Comparison of ENCODE assay signal across 7 mouse cellular contexts in the genomic region with DNA sequence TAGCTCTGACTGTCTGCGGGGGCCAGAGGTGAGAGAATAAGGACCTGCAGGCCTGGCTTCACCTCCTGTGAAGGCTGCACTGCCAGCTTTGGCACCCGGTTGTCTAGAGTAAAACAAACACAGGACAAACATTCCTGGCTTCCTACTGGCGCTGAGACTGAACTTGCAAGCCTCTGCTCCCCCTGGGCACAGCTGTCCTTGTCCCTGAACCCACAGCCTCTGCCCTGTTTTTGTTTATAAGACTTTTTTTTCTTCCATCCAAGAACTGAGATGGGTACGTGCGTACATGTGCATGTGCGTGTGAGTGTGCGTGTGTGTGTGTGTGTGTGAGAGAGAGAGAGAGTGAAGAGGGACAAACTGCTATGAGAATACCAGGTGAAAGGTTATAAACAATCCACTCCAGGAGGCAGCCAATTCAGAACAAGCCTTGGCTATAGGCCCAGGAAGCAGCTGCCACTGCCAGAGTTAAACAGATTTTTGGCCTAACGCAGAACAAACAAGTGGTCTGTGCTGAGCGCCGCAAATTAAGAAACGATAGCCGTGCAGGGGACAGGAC. TPM values are rescaled to one million over a fixed set of nuclear protein-coding genes. Genes with fewer than 3 reads are reported as not detected.
DNase-seq lines count a peak whose midpoint lies in the region; ATAC-seq lines count a peak whose summit lies in the region.

No protein-coding gene starts in this region.

- no peaks in the 10 kb centered on the region for H3K9me3 ChIP-seq in forebrain, embryonic 14.5 days (replicated peaks; ENCODE audit: control insufficient read depth, low read length)
- no peaks in the 10 kb centered on the region for H3K9me3 ChIP-seq in midbrain, embryonic 13.5 days

- peak overlapping the region; percentile 25; the same call in 1 of the 2 replicates for H3K9ac ChIP-seq in forebrain, embryonic 14.5 days (ENCODE audit: low read length)
- H3K9ac ChIP-seq in midbrain, embryonic 13.5 days (replicated peaks) = peak overlapping the region; percentile 28; the same call in 1 of the 2 replicates

- 0 out of 2 replicates have a peak overlapping the region, but pooled peaks have one; percentile 9 for H3K4me2 ChIP-seq in forebrain, embryonic 14.5 days (ENCODE audit: low read length)
- H3K4me2 ChIP-seq in midbrain, embryonic 13.5 days (replicated peaks) = 0 out of 2 replicates have a peak overlapping the region, but pooled peaks have one; percentile 2

- peak overlapping the region; percentile 70 for H3K27ac ChIP-seq in forebrain, embryonic 14.5 days (ENCODE audit: low read depth, low read length)
- H3K27ac ChIP-seq in midbrain, embryonic 13.5 days = peak overlapping the region; percentile 65

- no peaks in the 10 kb centered on the region for H3K27me3 ChIP-seq in forebrain, embryonic 14.5 days (replicated peaks; ENCODE audit: control insufficient read depth, insufficient read depth, low read length)
- no peaks in the 10 kb centered on the region for H3K27me3 ChIP-seq in midbrain, embryonic 13.5 days

- 16% methylated on average over 12 of the region's 12 CpGs for WGBS in forebrain, embryonic 14.5 days
- WGBS in midbrain, embryonic 13.5 days = 48% methylated on average over 12 of the region's 12 CpGs

- no peak overlapping the region for H3K4me3 ChIP-seq in forebrain, embryonic 14.5 days (ENCODE audit: low read depth, low read length)
- no peak overlapping the region for H3K4me3 ChIP-seq in midbrain, embryonic 13.5 days (replicated peaks)

- H3K4me1 ChIP-seq in forebrain, embryonic 14.5 days (ENCODE audit: control insufficient read depth, insufficient read depth, low read length) = peaks cover 30% of the 10 kb centered on the region
- peaks cover 37% of the 10 kb centered on the region for H3K4me1 ChIP-seq in midbrain, embryonic 13.5 days (replicated peaks)

- peaks cover 8% of the 10 kb centered on the region for H3K36me3 ChIP-seq in forebrain, embryonic 14.5 days (ENCODE audit: control insufficient read depth, insufficient read depth, low read length)
- H3K36me3 ChIP-seq in midbrain, embryonic 13.5 days = peaks cover 7% of the 10 kb centered on the region

- peak; percentile 11; the same call in 1 of the 2 replicates for ATAC-seq in forebrain, embryonic 14.5 days
- peak; percentile 22 for ATAC-seq in midbrain, embryonic 13.5 days

- peak; percentile 77 for DNase-seq in 3T3-L1 (ENCODE audit: low read depth, low spot score)
- peak; percentile 48 for DNase-seq in CD4-positive helper T cell, adult 2 months (ENCODE audit: low read depth, low spot score)
- DNase-seq in forebrain, embryonic 14.5 days (ENCODE audit: low spot score) = peak; percentile 83
- DNase-seq in heart, postnatal 4 days = peak; percentile 90
- peak; percentile 68 to 71 for DNase-seq in layer of hippocampus, postnatal 10 days (ENCODE audit: low spot score in 2 of 2)
- DNase-seq in frontal cortex, postnatal 36 days (ENCODE audit: low spot score in 2 of 2) = no peak

RNA-seq across cellular contexts. Expression of gene Txnip, which starts 2.6 kb away (rescaled TPM):
- 60.7 and 79.0 TPM in 2 replicates for polyA plus RNA-seq in forebrain, embryonic 14.5 days (2014; fragmentation: Nextera tagmentation; extraction: Ambion mirVana)
- total RNA-seq in heart, postnatal 4 days (2021) = 100 to 1,000 TPM; 286 to 331 TPM
- total RNA-seq in layer of hippocampus, postnatal 10 days (2021) = 10 to 100 TPM; 36.5 to 46.1 TPM
- 52.2 and 57.6 TPM in 2 replicates for polyA plus RNA-seq in midbrain, embryonic 13.5 days (2015; fragmentation: Nextera tagmentation; extraction: Ambion mirVana)

RNA-seq across cellular contexts. Expression of gene Gm16253, which starts 21.7 kb away (rescaled TPM):
- polyA plus RNA-seq in forebrain, embryonic 14.5 days (2014; fragmentation: Nextera tagmentation; extraction: Ambion mirVana) = 0.45 TPM in 1 of 2 replicates, not detected in the other
- 1 to 10 TPM; 2.5 to 2.9 TPM for total RNA-seq in heart, postnatal 4 days (2021)
- not detected for total RNA-seq in layer of hippocampus, postnatal 10 days (2021)
- polyA plus RNA-seq in midbrain, embryonic 13.5 days (2015; fragmentation: Nextera tagmentation; extraction: Ambion mirVana) = 0.81 and 1.7 TPM in 2 replicates

RNA-seq across cellular contexts. Expression of gene Hfe2, which starts 30.1 kb away (rescaled TPM):
- polyA plus RNA-seq in forebrain, embryonic 14.5 days (2014; fragmentation: Nextera tagmentation; extraction: Ambion mirVana) = 0.41 and 0.52 TPM in 2 replicates
- 10 to 100 TPM; 95.6 to 97.0 TPM for total RNA-seq in heart, postnatal 4 days (2021)
- total RNA-seq in layer of hippocampus, postnatal 10 days (2021) = under 1 TPM; 0.41 to 0.49 TPM
- 0.62 and 0.76 TPM in 2 replicates for polyA plus RNA-seq in midbrain, embryonic 13.5 days (2015; fragmentation: Nextera tagmentation; extraction: Ambion mirVana)

RNA-seq across cellular contexts. Expression of gene Polr3gl, which starts 38.9 kb away (rescaled TPM):
- 8.0 and 8.2 TPM in 2 replicates for polyA plus RNA-seq in forebrain, embryonic 14.5 days (2014; fragmentation: Nextera tagmentation; extraction: Ambion mirVana)
- 10 to 100 TPM; 20.4 to 24.0 TPM for total RNA-seq in heart, postnatal 4 days (2021)
- total RNA-seq in layer of hippocampus, postnatal 10 days (2021) = 10 to 100 TPM; 27.5 to 28.6 TPM
- polyA plus RNA-seq in midbrain, embryonic 13.5 days (2015; fragmentation: Nextera tagmentation; extraction: Ambion mirVana) = 41.1 and 42.0 TPM in 2 replicates

RNA-seq across cellular contexts. Expression of gene Ankrd34a, which starts 41.3 kb away (rescaled TPM):
- 11.8 and 14.9 TPM in 2 replicates for polyA plus RNA-seq in forebrain, embryonic 14.5 days (2014; fragmentation: Nextera tagmentation; extraction: Ambion mirVana)
- total RNA-seq in heart, postnatal 4 days (2021) = 1 to 10 TPM; 1.8 to 3.1 TPM
- 10 to 100 TPM; 41.3 to 45.5 TPM for total RNA-seq in layer of hippocampus, postnatal 10 days (2021)
- polyA plus RNA-seq in midbrain, embryonic 13.5 days (2015; fragmentation: Nextera tagmentation; extraction: Ambion mirVana) = 5.3 and 6.5 TPM in 2 replicates

Comparison
In these comparisons a context has a peak if more than half of its experiments do, and no peak if none do; other contexts are left out.
1. DNase-seq: peak in 3T3-L1 (single experiment), CD4-positive helper T cell, adult 2 months (single experiment), forebrain, embryonic 14.5 days (single experiment), heart, postnatal 4 days (single experiment) and layer of hippocampus, postnatal 10 days (2 of 2); none in frontal cortex, postnatal 36 days (0 of 2).
2. RNA of gene Txnip, which starts 2.6 kb away (total RNA-seq): 286 to 331 TPM in heart, postnatal 4 days; 36.5 to 46.1 TPM in layer of hippocampus, postnatal 10 days; every median in the first group is over 4 times any median in the second.
3. RNA of gene Hfe2, which starts 30.1 kb away (total RNA-seq): 95.6 to 97.0 TPM in heart, postnatal 4 days; 0.41 to 0.49 TPM in layer of hippocampus, postnatal 10 days; every median in the first group is over 10 times any median in the second.